Mouse (Mus musculus): ENCODE data around the gene Cxcr5. TPM values are rescaled to one million over a fixed set of nuclear protein-coding genes. Genes with fewer than 3 reads are reported as not detected.
"Not testable (repeated sequence)": the region's sequence is repeated elsewhere in the genome, so short reads cannot be mapped to it uniquely, and the experiment has no call there.

Gene Cxcr5
- polyA plus RNA-seq, 1 experiment from 2014 or later, result not detected

GRCm38 (mm10) chr9:44579392-44579791 lies 17.7 kb upstream of the Cxcr5 start:
- peak; percentile 70 for ATAC-seq (ENCODE audit: low read depth)
- Histone ChIP-seq H3K27me3 (ENCODE audit: control insufficient read depth, insufficient read depth, low read depth, low read length) (no peaks in the 10 kb centered on the region), H3K4me3 (ENCODE audit: low read depth, low read length) (peak overlapping the region; percentile 43), H3K9ac (ENCODE audit: low read depth, low read length) (peak overlapping the region; percentile 17), H3K27ac (ENCODE audit: low read length) (peak overlapping the region; percentile 81), H3K9me3 (replicated peaks; ENCODE audit: control insufficient read depth, low read length) (peaks cover 9% of the 10 kb centered on the region; the same call in 1 of the 2 replicates), H3K4me2 (ENCODE audit: low read depth, low read length) (peak overlapping the region; percentile 64), H3K36me3 (ENCODE audit: control insufficient read depth, insufficient read depth) (no peaks in the 10 kb centered on the region), H3K4me1 (ENCODE audit: control insufficient read depth, low read depth, low read length) (peaks cover 25% of the 10 kb centered on the region)
- WGBS (ENCODE audit: insufficient replicate concordance), result 8% methylated on average over 6 of the region's 6 CpGs

GRCm38 (mm10) chr9:44576046-44576445 lies 14.4 kb upstream of the Cxcr5 start:
- WGBS (ENCODE audit: insufficient replicate concordance), result 70% methylated on average over 7 of the region's 7 CpGs
- not testable (repeated sequence) for H3K36me3 ChIP-seq (ENCODE audit: control insufficient read depth, insufficient read depth); H3K9me3 ChIP-seq (replicated peaks; ENCODE audit: control insufficient read depth, low read length); H3K4me3 ChIP-seq (ENCODE audit: low read depth, low read length); H3K27ac ChIP-seq (ENCODE audit: low read length); H3K4me2 ChIP-seq (ENCODE audit: low read depth, low read length); H3K27me3 ChIP-seq (ENCODE audit: control insufficient read depth, insufficient read depth, low read depth, low read length); ATAC-seq (ENCODE audit: low read depth); H3K9ac ChIP-seq (ENCODE audit: low read depth, low read length)
- peaks cover 18% of the 10 kb centered on the region for H3K4me1 ChIP-seq (ENCODE audit: control insufficient read depth, low read depth, low read length)

- no peaks in the 10 kb centered on the region for H3K36me3 ChIP-seq (ENCODE audit: control insufficient read depth, insufficient read depth)
- 77% methylated on average over 2 of the region's 2 CpGs for WGBS (ENCODE audit: insufficient replicate concordance)
- no peak overlapping the region for H3K4me2 ChIP-seq (ENCODE audit: low read depth, low read length)
- H3K4me3 ChIP-seq (ENCODE audit: low read depth, low read length), result no peak overlapping the region
- H3K9me3 ChIP-seq (replicated peaks; ENCODE audit: control insufficient read depth, low read length), result no peaks in the 10 kb centered on the region
- H3K27me3 ChIP-seq (ENCODE audit: control insufficient read depth, insufficient read depth, low read depth, low read length), result no peaks in the 10 kb centered on the region
- no peak overlapping the region for H3K9ac ChIP-seq (ENCODE audit: low read depth, low read length)
- ATAC-seq (ENCODE audit: low read depth), result no peak
- peaks cover 12% of the 10 kb centered on the region for H3K4me1 ChIP-seq (ENCODE audit: control insufficient read depth, low read depth, low read length)
- no peak overlapping the region for H3K27ac ChIP-seq (ENCODE audit: low read length)
These were observed 13.4 kb upstream of the Cxcr5 start for GRCm38 (mm10) chr9:44575095-44575494.

GRCm38 (mm10) chr9:44573306-44573705 lies 11.6 kb upstream of the Cxcr5 start:
- no peaks in the 10 kb centered on the region for H3K9me3 ChIP-seq (replicated peaks; ENCODE audit: control insufficient read depth, low read length)
- no peak for ATAC-seq (ENCODE audit: low read depth)
- H3K4me1 ChIP-seq (ENCODE audit: control insufficient read depth, low read depth, low read length), result no peaks in the 10 kb centered on the region
- H3K27ac ChIP-seq (ENCODE audit: low read length), result no peak overlapping the region
- no peaks in the 10 kb centered on the region for H3K36me3 ChIP-seq (ENCODE audit: control insufficient read depth, insufficient read depth)
- no peak overlapping the region for H3K9ac ChIP-seq (ENCODE audit: low read depth, low read length)
- no peak overlapping the region for H3K4me2 ChIP-seq (ENCODE audit: low read depth, low read length)
- WGBS (ENCODE audit: insufficient replicate concordance), result 61% methylated on average over 4 of the region's 4 CpGs
- H3K27me3 ChIP-seq (ENCODE audit: control insufficient read depth, insufficient read depth, low read depth, low read length), result no peaks in the 10 kb centered on the region
- H3K4me3 ChIP-seq (ENCODE audit: low read depth, low read length), result no peak overlapping the region

GRCm38 (mm10) chr9:44570939-44571382 lies 9.3 kb upstream of the Cxcr5 start:
- H3K36me3 ChIP-seq (ENCODE audit: control insufficient read depth, insufficient read depth), result no peaks in the 10 kb centered on the region
- peaks cover 6% of the 10 kb centered on the region for H3K4me1 ChIP-seq (ENCODE audit: control insufficient read depth, low read depth, low read length)
- H3K4me3 ChIP-seq (ENCODE audit: low read depth, low read length), result no peak overlapping the region
- H3K27ac ChIP-seq (ENCODE audit: low read length), result no peak overlapping the region
- H3K4me2 ChIP-seq (ENCODE audit: low read depth, low read length), result no peak overlapping the region
- 78% methylated on average over 12 of the region's 12 CpGs for WGBS (ENCODE audit: insufficient replicate concordance)
- no peak for ATAC-seq (ENCODE audit: low read depth)
- no peaks in the 10 kb centered on the region for H3K9me3 ChIP-seq (replicated peaks; ENCODE audit: control insufficient read depth, low read length)
- H3K9ac ChIP-seq (ENCODE audit: low read depth, low read length), result no peak overlapping the region
- H3K27me3 ChIP-seq (ENCODE audit: control insufficient read depth, insufficient read depth, low read depth, low read length), result no peaks in the 10 kb centered on the region

GRCm38 (mm10) chr9:44568083-44568455 lies 6.4 kb upstream of the Cxcr5 start:
- peak overlapping the region; percentile 62 for H3K27ac ChIP-seq (ENCODE audit: low read length)
- H3K9me3 ChIP-seq (replicated peaks; ENCODE audit: control insufficient read depth, low read length), result no peaks in the 10 kb centered on the region
- peak overlapping the region; percentile 4; the same call in 1 of the 2 replicates for H3K9ac ChIP-seq (ENCODE audit: low read depth, low read length)
- H3K4me1 ChIP-seq (ENCODE audit: control insufficient read depth, low read depth, low read length), result peaks cover 19% of the 10 kb centered on the region
- ATAC-seq (ENCODE audit: low read depth), result no peak
- H3K4me3 ChIP-seq (ENCODE audit: low read depth, low read length), result no peak overlapping the region
- H3K4me2 ChIP-seq (ENCODE audit: low read depth, low read length), result peak overlapping the region; percentile 15; the same call in 1 of the 2 replicates
- no peaks in the 10 kb centered on the region for H3K27me3 ChIP-seq (ENCODE audit: control insufficient read depth, insufficient read depth, low read depth, low read length)
- WGBS (ENCODE audit: insufficient replicate concordance), result 23% methylated on average over 7 of the region's 7 CpGs
- no peaks in the 10 kb centered on the region for H3K36me3 ChIP-seq (ENCODE audit: control insufficient read depth, insufficient read depth)

- Histone ChIP-seq H3K4me1 (ENCODE audit: control insufficient read depth, low read depth, low read length) (peaks cover 21% of the 10 kb centered on the region), H3K36me3 (ENCODE audit: control insufficient read depth, insufficient read depth) (no peaks in the 10 kb centered on the region), H3K27ac (ENCODE audit: low read length) (peak overlapping the region; percentile 62), H3K4me3 (ENCODE audit: low read depth, low read length) (no peak overlapping the region), H3K9ac (ENCODE audit: low read depth, low read length) (peak overlapping the region; percentile 4; the same call in 1 of the 2 replicates), H3K27me3 (ENCODE audit: control insufficient read depth, insufficient read depth, low read depth, low read length) (no peaks in the 10 kb centered on the region), H3K4me2 (ENCODE audit: low read depth, low read length) (peak overlapping the region; percentile 15; the same call in 1 of the 2 replicates), H3K9me3 (replicated peaks; ENCODE audit: control insufficient read depth, low read length) (no peaks in the 10 kb centered on the region)
- 51% methylated on average over 9 of the region's 9 CpGs for WGBS (ENCODE audit: insufficient replicate concordance)
- peak; percentile 14; the same call in 1 of the 2 replicates for ATAC-seq (ENCODE audit: low read depth)
These were observed 5.8 kb upstream of the Cxcr5 start for GRCm38 (mm10) chr9:44567338-44568082.

- peak overlapping the region; percentile 79 for H3K27ac ChIP-seq (ENCODE audit: low read length)
- H3K4me3 ChIP-seq (ENCODE audit: low read depth, low read length), result peak overlapping the region; percentile 40
- H3K4me1 ChIP-seq (ENCODE audit: control insufficient read depth, low read depth, low read length), result peaks cover 32% of the 10 kb centered on the region
- peak overlapping the region; percentile 54 for H3K9ac ChIP-seq (ENCODE audit: low read depth, low read length)
- no peaks in the 10 kb centered on the region for H3K36me3 ChIP-seq (ENCODE audit: control insufficient read depth, insufficient read depth)
- H3K27me3 ChIP-seq (ENCODE audit: control insufficient read depth, insufficient read depth, low read depth, low read length), result no peaks in the 10 kb centered on the region
- WGBS (ENCODE audit: insufficient replicate concordance), result 23% methylated on average over 6 of the region's 6 CpGs
- H3K9me3 ChIP-seq (replicated peaks; ENCODE audit: control insufficient read depth, low read length), result no peaks in the 10 kb centered on the region
- peak; percentile 83 for ATAC-seq (ENCODE audit: low read depth)
- peak overlapping the region; percentile 48 for H3K4me2 ChIP-seq (ENCODE audit: low read depth, low read length)
These were observed 3.7 kb upstream of the Cxcr5 start for GRCm38 (mm10) chr9:44565367-44565766.

- Histone ChIP-seq H3K9ac (ENCODE audit: low read depth, low read length) (no peak overlapping the region), H3K4me2 (ENCODE audit: low read depth, low read length) (no peak overlapping the region), H3K36me3 (ENCODE audit: control insufficient read depth, insufficient read depth) (no peaks in the 10 kb centered on the region), H3K9me3 (replicated peaks; ENCODE audit: control insufficient read depth, low read length) (no peaks in the 10 kb centered on the region), H3K4me1 (ENCODE audit: control insufficient read depth, low read depth, low read length) (peaks cover 31% of the 10 kb centered on the region), H3K27ac (ENCODE audit: low read length) (no peak overlapping the region), H3K4me3 (ENCODE audit: low read depth, low read length) (no peak overlapping the region), H3K27me3 (ENCODE audit: control insufficient read depth, insufficient read depth, low read depth, low read length) (no peaks in the 10 kb centered on the region)
- ATAC-seq (ENCODE audit: low read depth), result no peak
- 61% methylated on average over 12 of the region's 12 CpGs for WGBS (ENCODE audit: insufficient replicate concordance)
These were observed 1.3 kb upstream of the Cxcr5 start for GRCm38 (mm10) chr9:44562936-44563335.

Measured in liver, embryonic 16.5 days (tissue).